Mouse (Mus musculus) kidney, adult 2 months (tissue): ENCODE results near the gene Them7.

Source experiments
- CTCF ChIP-seq: fragments of 200-500 bp; conservative IDR thresholded peaks from 2 replicates; pipeline ENCODE4 v1.5.1; 2011; ENCODE audit warnings: low read depth, mild to moderate bottlenecking, control low read depth, low read length, moderate library complexity, mixed read lengths; ENCODE audit not compliant: insufficient read depth, insufficient read length
- POLR2A ChIP-seq: fragments of 200-500 bp; IDR thresholded peaks from one replicate; pipeline ENCODE4 v1.6.1; 2011; ENCODE audit warnings: low read depth, low read length, control low read depth

DNA sequence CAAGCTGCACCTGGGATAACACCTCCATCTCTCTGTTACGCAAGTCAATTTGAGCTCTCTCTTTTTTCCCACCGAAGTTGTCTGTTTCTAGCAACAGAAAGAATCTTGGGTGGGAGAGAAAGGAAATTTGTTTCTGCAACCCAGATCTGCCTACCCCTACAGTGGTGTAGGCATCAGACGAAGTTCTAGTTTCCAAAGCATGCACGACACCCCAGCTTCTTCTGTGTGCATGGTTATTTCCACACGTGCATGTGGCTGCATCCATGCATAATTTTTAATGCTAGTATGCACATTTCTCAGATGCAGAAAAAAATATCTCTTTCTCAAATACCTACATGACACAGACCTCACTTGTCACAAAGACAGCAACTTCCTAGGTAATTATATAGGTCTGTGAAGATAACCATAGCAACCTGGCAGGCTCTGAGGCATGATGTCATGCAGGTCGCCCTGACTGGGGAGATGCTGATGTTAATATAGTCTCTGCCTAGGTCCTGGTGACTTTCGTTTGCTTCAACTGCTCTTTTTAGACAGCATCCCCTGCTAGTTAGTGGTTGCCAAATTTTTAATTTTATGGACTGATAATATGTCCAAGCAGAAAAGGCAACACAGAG is 192.0 kb downstream of the Them7 start:
- no peak for TF ChIP-seq POLR2A
- TF ChIP-seq CTCF, result no peak
